Mouse (Mus musculus) adrenal gland, adult 8-10 months (tissue): ENCODE measurements around the gene Lacc1. TPM values are rescaled to one million over a fixed set of nuclear protein-coding genes. Genes with fewer than 3 reads are reported as not detected.
"Not testable (repeated sequence)": the region's sequence is repeated elsewhere in the genome, so short reads cannot be mapped to it uniquely, and the experiment has no call there.

Experiments
- DNase-seq: peaks from one replicate; pipeline ENCODE4 v3.0.0; 2022
- total RNA-seq, 4 experiments: library from RNA; stranded (reverse); gene quantifications; 2 replicates each; pipeline ENCODE4 v1.2.4; 2022

Lacc1 gene
- 10 to 100 TPM in 2 of 4 experiments, 1 to 10 TPM in 2; 7.3 to 16.5 (median 12.1) TPM for total RNA-seq

GRCm38 (mm10) chr14:77036226-77037046, at the start of gene Lacc1, which contains the start of gene Ccdc122:
Lacc1 (minus strand) TSS chr14:77036904.
Ccdc122 (plus strand) TSS chr14:77036772.
- peak; percentile 64 for DNase-seq

- DNase-seq, result no peak
Observed at GRCm38 (mm10) chr14:77081248-77081647, 44.5 kb upstream of the Lacc1 start.

- DNase-seq, result no peak
Observed at GRCm38 (mm10) chr14:77069361-77069760, 32.7 kb upstream of the Lacc1 start.

GRCm38 (mm10) chr14:77053288-77053687, 16.6 kb upstream of the Lacc1 start:
- DNase-seq, result no peak

- DNase-seq, result no peak
Observed at GRCm38 (mm10) chr14:77037832-77038425, 1.2 kb upstream of the Lacc1 start.

- no peak for DNase-seq
Observed at GRCm38 (mm10) chr14:77037330-77037729, 626 bp upstream of the Lacc1 start.

GRCm38 (mm10) chr14:77034970-77035369, 1.7 kb downstream of the Lacc1 start:
- no peak for DNase-seq

GRCm38 (mm10) chr14:77034175-77034915, 2.4 kb downstream of the Lacc1 start:
- DNase-seq, result no peak

GRCm38 (mm10) chr14:77033391-77033790, 3.3 kb downstream of the Lacc1 start:
- no peak for DNase-seq

GRCm38 (mm10) chr14:77032433-77032832, 4.3 kb downstream of the Lacc1 start:
- DNase-seq, result no peak

- DNase-seq, result no peak
Observed at GRCm38 (mm10) chr14:77030808-77031207, 5.9 kb downstream of the Lacc1 start.

- no peak for DNase-seq
Observed at GRCm38 (mm10) chr14:77029319-77030054, 7.2 kb downstream of the Lacc1 start.

GRCm38 (mm10) chr14:77024499-77024898, 12.2 kb downstream of the Lacc1 start:
- DNase-seq, result no peak

- DNase-seq, result no peak
Observed at GRCm38 (mm10) chr14:77017211-77017610, 19.5 kb downstream of the Lacc1 start.

- not testable (repeated sequence) for DNase-seq
Observed at GRCm38 (mm10) chr14:77016783-77017182, 19.9 kb downstream of the Lacc1 start.

GRCm38 (mm10) chr14:77011804-77012203, 24.9 kb downstream of the Lacc1 start:
- peak; percentile 34 for DNase-seq

- peak; percentile 74 for DNase-seq
Observed at GRCm38 (mm10) chr14:77008238-77008637, 28.5 kb downstream of the Lacc1 start.

GRCm38 (mm10) chr14:77005566-77005965, 31.1 kb downstream of the Lacc1 start:
- no peak for DNase-seq

- DNase-seq, result no peak
Observed at GRCm38 (mm10) chr14:77004740-77005139, 32.0 kb downstream of the Lacc1 start.

- not testable (repeated sequence) for DNase-seq
Observed at GRCm38 (mm10) chr14:76990351-76990750, 46.4 kb downstream of the Lacc1 start.

GRCm38 (mm10) chr14:76981781-76982180, 54.9 kb downstream of the Lacc1 start:
- DNase-seq, result no peak

GRCm38 (mm10) chr14:76981176-76981575, 55.5 kb downstream of the Lacc1 start:
- DNase-seq, result no peak
